Mouse (Mus musculus): ENCODE measurements around the gene Pacsin3. TPM values are rescaled to one million over a fixed set of nuclear protein-coding genes. Genes with fewer than 3 reads are reported as not detected.
A peak's percentile ranks its signal among the peaks of the same experiment; 100 is the strongest.
"Not testable (repeated sequence)": the region's sequence is repeated elsewhere in the genome, so short reads cannot be mapped to it uniquely, and the experiment has no call there.

The Pacsin3 gene
- polyA plus RNA-seq (2015; fragmentation: Nextera tagmentation; extraction: Ambion mirVana), result 35.4 and 38.2 TPM in 2 replicates

GRCm38 (mm10) chr2:91255661-91256150 is at the start of gene Pacsin3:
TSS of gene Pacsin3 (plus strand) at chr2:91255954.
- H3K4me3 ChIP-seq, result peak within 1 kb of the TSS; percentile 82
- H3K9ac ChIP-seq, result peak within 1 kb of the TSS; percentile 85
- 1% methylated on average over 27 of the region's 27 CpGs for WGBS
- H3K4me1 ChIP-seq, result peaks cover 58% of the 10 kb centered on the region
- H3K27ac ChIP-seq (replicated peaks), result peak within 1 kb of the TSS; percentile 77
- H3K4me2 ChIP-seq, result peak within 1 kb of the TSS; percentile 81
- H3K9me3 ChIP-seq, result no peaks in the 10 kb centered on the region
- peak; percentile 9; the same call in 1 of the 2 replicates for ATAC-seq (ENCODE audit: extremely low read depth, insufficient number of reproducible peaks, low FRiP score, low TSS enrichment)
- H3K36me3 ChIP-seq, result peaks cover 4% of the 10 kb centered on the region
- peaks cover 46% of the 10 kb centered on the region for H3K27me3 ChIP-seq (replicated peaks)

- 87% methylated on average over 9 of the region's 9 CpGs for WGBS
- no peak overlapping the region for H3K27ac ChIP-seq (replicated peaks)
Measured at GRCm38 (mm10) chr2:91206254-91206775, 49.4 kb upstream of the Pacsin3 start.

GRCm38 (mm10) chr2:91213311-91213710 is 42.4 kb upstream of the Pacsin3 start:
- Histone ChIP-seq H3K4me2 (no peak overlapping the region), H3K9me3 (no peaks in the 10 kb centered on the region), H3K4me1 (no peaks in the 10 kb centered on the region), H3K9ac (no peak overlapping the region), H3K36me3 (peaks cover 80% of the 10 kb centered on the region), H3K4me3 (no peak overlapping the region), H3K27ac (replicated peaks) (no peak overlapping the region), H3K27me3 (replicated peaks) (no peaks in the 10 kb centered on the region)
- ATAC-seq (ENCODE audit: extremely low read depth, insufficient number of reproducible peaks, low FRiP score, low TSS enrichment), result no peak

More at GRCm38 (mm10) chr2:91206254-91206775, 49.4 kb upstream of the Pacsin3 start:
- no peak overlapping the region for H3K4me3 ChIP-seq
- H3K36me3 ChIP-seq, result peaks cover 66% of the 10 kb centered on the region
- no peak overlapping the region for H3K9ac ChIP-seq
- H3K4me1 ChIP-seq, result peaks cover 19% of the 10 kb centered on the region
- ATAC-seq (ENCODE audit: extremely low read depth, insufficient number of reproducible peaks, low FRiP score, low TSS enrichment), result no peak
- no peaks in the 10 kb centered on the region for H3K9me3 ChIP-seq
- H3K27me3 ChIP-seq (replicated peaks), result no peaks in the 10 kb centered on the region
- H3K4me2 ChIP-seq, result no peak overlapping the region

- WGBS, result 66% methylated on average over 4 of the region's 4 CpGs
- Histone ChIP-seq H3K4me1 (no peaks in the 10 kb centered on the region), H3K4me2 (no peak overlapping the region), H3K4me3 (no peak overlapping the region), H3K9ac (no peak overlapping the region), H3K36me3 (peaks cover 48% of the 10 kb centered on the region), H3K27me3 (replicated peaks) (no peaks in the 10 kb centered on the region), H3K27ac (replicated peaks) (no peak overlapping the region), H3K9me3 (no peaks in the 10 kb centered on the region)
- ATAC-seq (ENCODE audit: extremely low read depth, insufficient number of reproducible peaks, low FRiP score, low TSS enrichment), result no peak
Measured at GRCm38 (mm10) chr2:91217032-91217431, 38.7 kb upstream of the Pacsin3 start.

GRCm38 (mm10) chr2:91220501-91220900 is 35.3 kb upstream of the Pacsin3 start:
- WGBS, result 93% methylated on average over 3 of the region's 3 CpGs

GRCm38 (mm10) chr2:91223614-91224013 is 32.1 kb upstream of the Pacsin3 start:
- H3K36me3 ChIP-seq, result peaks cover 6% of the 10 kb centered on the region
- WGBS, result 68% methylated on average over 2 of the region's 2 CpGs
- H3K27me3 ChIP-seq (replicated peaks), result no peaks in the 10 kb centered on the region
- no peak overlapping the region for H3K9ac ChIP-seq
- H3K27ac ChIP-seq (replicated peaks), result no peak overlapping the region
- H3K4me2 ChIP-seq, result no peak overlapping the region
- H3K4me3 ChIP-seq, result no peak overlapping the region
- ATAC-seq (ENCODE audit: extremely low read depth, insufficient number of reproducible peaks, low FRiP score, low TSS enrichment), result no peak
- H3K4me1 ChIP-seq, result no peaks in the 10 kb centered on the region
- H3K9me3 ChIP-seq, result no peaks in the 10 kb centered on the region

More at GRCm38 (mm10) chr2:91220501-91220900, 35.3 kb upstream of the Pacsin3 start:
- Histone ChIP-seq H3K4me2 (no peak overlapping the region), H3K9ac (no peak overlapping the region), H3K4me1 (no peaks in the 10 kb centered on the region), H3K4me3 (no peak overlapping the region), H3K27me3 (replicated peaks) (no peaks in the 10 kb centered on the region), H3K9me3 (no peaks in the 10 kb centered on the region), H3K27ac (replicated peaks) (no peak overlapping the region), H3K36me3 (peaks cover 19% of the 10 kb centered on the region)
- ATAC-seq (ENCODE audit: extremely low read depth, insufficient number of reproducible peaks, low FRiP score, low TSS enrichment), result no peak

GRCm38 (mm10) chr2:91229735-91230134 is 26.0 kb upstream of the Pacsin3 start:
- no peak overlapping the region for H3K27ac ChIP-seq (replicated peaks)
- no peak overlapping the region for H3K4me3 ChIP-seq
- no peak overlapping the region for H3K9ac ChIP-seq
- ATAC-seq (ENCODE audit: extremely low read depth, insufficient number of reproducible peaks, low FRiP score, low TSS enrichment), result no peak
- WGBS, result 82% methylated on average over 2 of the region's 2 CpGs
- no peaks in the 10 kb centered on the region for H3K9me3 ChIP-seq
- H3K4me1 ChIP-seq, result no peaks in the 10 kb centered on the region
- H3K27me3 ChIP-seq (replicated peaks), result no peaks in the 10 kb centered on the region
- peaks cover 26% of the 10 kb centered on the region for H3K36me3 ChIP-seq
- no peak overlapping the region for H3K4me2 ChIP-seq

GRCm38 (mm10) chr2:91236601-91237510 is 18.9 kb upstream of the Pacsin3 start, which contains the start of gene Ddb2:
TSS of gene Ddb2 (minus strand) at chr2:91236982.
- peak; percentile 98 for ATAC-seq (ENCODE audit: extremely low read depth, insufficient number of reproducible peaks, low FRiP score, low TSS enrichment)
- Histone ChIP-seq H3K27ac (replicated peaks) (peak within 1 kb of the TSS; percentile 93), H3K36me3 (peaks cover 16% of the 10 kb centered on the region), H3K27me3 (replicated peaks) (no peaks in the 10 kb centered on the region), H3K4me3 (peak within 1 kb of the TSS; percentile 67), H3K4me2 (peak within 1 kb of the TSS; percentile 86), H3K9ac (peak within 1 kb of the TSS; percentile 87), H3K4me1 (peaks cover 10% of the 10 kb centered on the region), H3K9me3 (no peaks in the 10 kb centered on the region)
- under 1% methylated on average over 48 of the region's 48 CpGs for WGBS

GRCm38 (mm10) chr2:91237511-91238080 is 18.2 kb upstream of the Pacsin3 start:
- not testable (repeated sequence) for H3K9me3 ChIP-seq; H3K4me1 ChIP-seq; H3K27me3 ChIP-seq (replicated peaks); ATAC-seq (ENCODE audit: extremely low read depth, insufficient number of reproducible peaks, low FRiP score, low TSS enrichment)
- Histone ChIP-seq H3K36me3 (peaks cover 11% of the 10 kb centered on the region), H3K4me3 (peak overlapping the region; percentile 67), H3K27ac (replicated peaks) (peak overlapping the region; percentile 93), H3K9ac (peak overlapping the region; percentile 78), H3K4me2 (peak overlapping the region; percentile 86)
- 14% methylated on average over 4 of the region's 4 CpGs for WGBS

GRCm38 (mm10) chr2:91242547-91242946 is 13.2 kb upstream of the Pacsin3 start:
- Histone ChIP-seq H3K27ac (replicated peaks) (no peak overlapping the region), H3K9ac (no peak overlapping the region), H3K9me3 (no peaks in the 10 kb centered on the region), H3K4me1 (peaks cover 4% of the 10 kb centered on the region; the same call in 1 of the 2 replicates), H3K4me2 (no peak overlapping the region), H3K36me3 (no peaks in the 10 kb centered on the region), H3K27me3 (replicated peaks) (no peaks in the 10 kb centered on the region), H3K4me3 (no peak overlapping the region)
- 67% methylated on average over 5 of the region's 5 CpGs for WGBS
- no peak for ATAC-seq (ENCODE audit: extremely low read depth, insufficient number of reproducible peaks, low FRiP score, low TSS enrichment)

GRCm38 (mm10) chr2:91243416-91243815 is 12.3 kb upstream of the Pacsin3 start:
- no peak for ATAC-seq (ENCODE audit: extremely low read depth, insufficient number of reproducible peaks, low FRiP score, low TSS enrichment)
- H3K9ac ChIP-seq, result no peak overlapping the region
- H3K4me1 ChIP-seq, result no peaks in the 10 kb centered on the region
- no peaks in the 10 kb centered on the region for H3K27me3 ChIP-seq (replicated peaks)
- H3K4me2 ChIP-seq, result no peak overlapping the region
- 52% methylated on average over 3 of the region's 3 CpGs for WGBS
- no peak overlapping the region for H3K4me3 ChIP-seq
- no peak overlapping the region for H3K27ac ChIP-seq (replicated peaks)
- H3K9me3 ChIP-seq, result no peaks in the 10 kb centered on the region
- no peaks in the 10 kb centered on the region for H3K36me3 ChIP-seq

Data from heart, embryonic 13.5 days (tissue).